Mouse (Mus musculus) gastrocnemius, postnatal 10 days (tissue): ENCODE results near the gene Cmss1. TPM values are rescaled to one million over a fixed set of nuclear protein-coding genes. Genes with fewer than 3 reads are reported as not detected.

ENCODE experiments used
- DNase-seq: peaks from one replicate; pipeline ENCODE4 v3.0.0; 2021; ENCODE audit warnings: mixed read lengths
- total RNA-seq, 2 experiments: library from RNA; stranded (reverse); gene quantifications; 2 replicates each; pipeline ENCODE4 v1.2.3; 2021

Cmss1 gene
- total RNA-seq, 2 experiments from 2014 or later: 22.1 to 25.5 TPM

DNA sequence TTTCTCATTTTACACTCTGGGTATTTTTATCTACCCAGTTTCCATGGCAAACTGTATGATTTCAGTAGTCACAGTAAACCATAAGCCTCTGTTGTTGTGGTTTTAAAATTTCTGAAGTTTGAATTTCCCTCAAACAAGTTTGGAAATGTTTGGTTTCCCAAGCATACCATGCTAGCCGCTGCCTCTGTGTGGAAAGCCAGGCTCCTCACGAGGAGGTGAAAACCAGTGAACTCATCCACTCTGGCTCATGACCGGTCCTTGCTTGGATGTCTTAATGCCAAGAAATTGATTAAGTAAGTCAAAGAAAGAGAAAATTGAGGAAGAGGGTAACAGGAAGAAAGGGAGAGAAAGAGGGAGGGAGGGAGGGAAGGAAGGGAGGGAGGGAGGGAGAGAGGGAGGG is 48.4 kb downstream of the Cmss1 start:
- DNase-seq: no peak

DNA sequence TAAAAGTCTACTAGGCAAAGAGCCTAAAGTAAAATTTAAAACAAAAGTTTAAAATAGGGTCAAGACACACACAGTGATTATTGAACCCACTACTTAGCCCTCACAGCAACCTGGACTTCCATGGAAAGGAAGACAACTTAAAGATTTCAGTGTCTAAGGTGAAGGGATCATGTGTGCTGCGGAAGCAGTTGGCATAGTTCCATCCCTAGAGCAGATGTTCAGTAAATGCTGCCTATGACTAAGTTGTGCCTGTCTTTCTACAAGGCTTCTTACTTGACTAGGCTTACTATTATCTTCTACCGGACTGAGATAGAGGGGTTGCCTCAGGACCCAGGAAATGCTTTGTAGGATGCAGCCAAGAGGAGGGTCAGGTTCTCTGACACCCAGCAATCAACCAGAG is 50.4 kb downstream of the Cmss1 start:
- no peak for DNase-seq

DNA sequence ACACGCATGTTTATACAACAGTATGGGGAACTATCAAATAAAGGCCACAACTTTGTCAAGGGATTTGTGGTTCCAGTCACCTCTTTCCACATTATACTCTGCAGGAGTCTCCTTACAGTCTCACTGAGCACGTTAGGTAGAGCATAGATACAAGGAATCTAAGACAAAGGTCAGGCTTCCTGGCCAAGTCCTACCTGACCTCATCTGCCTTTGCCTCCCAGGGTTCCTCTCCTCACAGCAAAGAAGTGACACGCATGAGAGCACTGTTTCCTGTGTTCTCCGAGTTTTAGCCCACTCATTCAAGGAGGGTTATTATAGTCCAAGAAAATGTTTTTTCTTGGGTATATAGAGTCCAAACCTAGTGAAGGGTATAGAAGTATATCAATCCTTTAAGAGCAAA is 51.0 kb downstream of the Cmss1 start:
- no peak for DNase-seq

DNA sequence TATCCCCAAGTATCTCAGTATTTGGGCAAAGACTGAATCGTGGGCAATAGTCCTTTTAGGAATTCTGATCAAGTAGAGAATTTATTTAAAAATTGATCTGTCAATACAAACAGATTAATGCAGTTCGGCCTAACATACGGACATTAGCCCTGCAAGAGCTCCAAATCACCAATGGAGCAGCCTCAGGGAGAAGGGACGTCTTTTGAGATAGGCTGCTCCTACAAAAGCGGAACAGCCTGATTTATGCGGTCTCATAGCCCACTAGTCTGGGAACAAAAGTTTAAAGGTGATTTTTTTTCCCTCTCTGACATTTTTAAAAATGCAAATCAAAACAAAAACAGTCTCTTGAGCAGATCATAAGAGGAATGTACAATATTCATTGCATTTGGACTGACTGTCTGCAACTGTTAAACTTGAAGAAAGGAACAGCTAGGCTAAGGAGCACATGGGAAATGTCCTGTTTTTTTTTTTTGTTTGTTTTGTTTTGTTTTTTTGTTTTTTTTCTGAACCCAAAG is 51.7 kb downstream of the Cmss1 start:
- no peak for DNase-seq

DNA sequence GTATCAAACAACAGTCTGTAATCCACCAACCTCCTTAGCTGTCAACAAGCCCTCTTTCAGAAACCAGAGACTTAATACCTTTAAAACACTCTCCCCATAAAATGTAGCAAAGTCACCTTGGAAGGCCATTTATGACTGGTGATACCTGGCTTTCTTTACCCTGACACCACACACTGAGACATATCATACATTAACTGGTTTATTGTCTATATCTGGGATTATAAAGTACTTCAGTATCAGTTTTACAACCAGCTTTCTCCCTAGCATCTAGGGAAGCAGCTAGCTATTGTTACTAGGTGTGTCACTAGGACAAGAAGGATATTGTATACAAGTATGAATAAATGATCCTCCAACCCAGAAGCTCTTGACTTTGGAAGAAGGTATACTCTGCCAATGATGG is 53.4 kb downstream of the Cmss1 start:
- no peak for DNase-seq

DNA sequence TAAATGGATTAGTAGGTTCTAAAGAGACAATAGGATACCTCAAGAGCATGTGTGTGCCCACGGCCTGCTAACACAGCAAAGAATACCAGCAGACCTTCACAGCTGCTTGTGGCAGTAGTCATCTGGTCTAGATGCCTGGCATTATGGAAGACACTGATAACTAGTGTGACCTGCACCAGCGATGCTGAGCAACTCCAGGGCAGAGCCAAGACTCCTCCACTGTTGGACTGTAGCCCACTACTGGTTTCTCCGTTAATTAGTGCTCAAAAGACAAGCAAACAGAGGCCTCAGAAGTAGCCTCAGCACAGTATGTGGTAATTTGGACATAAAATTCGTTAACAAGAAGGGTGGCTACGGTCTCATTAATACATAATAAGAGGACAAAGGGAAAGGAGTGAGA is 54.0 kb downstream of the Cmss1 start:
- no peak for DNase-seq

DNA sequence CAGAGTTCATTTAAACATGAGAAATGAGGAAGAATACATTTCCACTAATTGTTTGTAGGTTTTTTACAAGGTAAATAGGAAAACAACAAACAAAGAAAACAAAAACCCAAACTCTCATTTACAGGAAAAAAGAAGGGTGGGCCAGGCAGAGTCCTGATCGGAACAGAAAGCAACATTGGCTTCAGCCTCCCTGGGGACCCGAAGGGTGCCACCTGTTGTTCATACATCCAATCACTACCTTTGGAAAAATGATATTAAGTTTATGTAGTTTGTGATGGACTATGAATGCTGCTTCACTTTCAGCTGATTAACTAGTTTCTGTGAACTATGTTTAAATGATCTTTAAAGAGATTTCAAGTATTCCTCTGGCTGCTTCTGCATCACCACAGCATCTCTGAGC is 55.0 kb downstream of the Cmss1 start:
- DNase-seq: no peak

DNA sequence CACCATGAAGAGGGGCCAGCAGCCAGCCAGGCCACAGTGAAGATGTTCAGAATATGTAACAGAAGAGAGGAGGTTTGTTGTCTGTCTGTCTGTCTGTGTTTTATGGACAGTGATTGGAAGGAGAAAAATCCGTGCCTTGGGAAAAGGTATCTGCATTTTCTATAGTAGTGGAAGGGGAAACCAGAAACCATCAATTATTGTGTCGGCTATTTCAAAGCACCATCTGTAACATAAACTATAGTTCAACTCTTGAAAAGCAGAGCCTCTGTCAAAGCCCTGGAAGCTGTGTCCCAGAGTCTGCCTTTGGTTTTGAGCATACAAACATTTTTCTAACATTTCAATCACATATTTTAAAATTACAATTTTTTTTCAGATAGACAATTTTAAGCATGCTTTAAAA is 55.8 kb downstream of the Cmss1 start:
- DNase-seq: no peak

DNA sequence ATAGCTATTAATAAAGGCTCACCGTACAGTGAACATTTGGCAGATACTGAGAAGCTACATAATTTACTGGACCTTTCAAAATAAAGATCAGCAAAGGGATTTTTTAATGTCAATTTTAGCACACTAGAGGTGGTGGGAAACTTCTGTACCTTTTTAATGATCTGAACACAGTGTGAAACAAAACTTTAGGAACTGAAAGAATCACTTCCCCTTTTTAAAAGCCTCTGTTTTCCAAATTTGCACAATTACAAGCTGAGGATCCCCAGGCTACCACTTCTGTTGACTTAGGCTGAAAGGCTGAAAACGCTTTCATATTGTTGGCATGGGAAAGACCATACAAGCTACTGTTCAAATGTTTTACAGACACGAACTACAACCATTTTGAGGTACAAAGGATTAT is 56.6 kb downstream of the Cmss1 start:
- DNase-seq: no peak

DNA sequence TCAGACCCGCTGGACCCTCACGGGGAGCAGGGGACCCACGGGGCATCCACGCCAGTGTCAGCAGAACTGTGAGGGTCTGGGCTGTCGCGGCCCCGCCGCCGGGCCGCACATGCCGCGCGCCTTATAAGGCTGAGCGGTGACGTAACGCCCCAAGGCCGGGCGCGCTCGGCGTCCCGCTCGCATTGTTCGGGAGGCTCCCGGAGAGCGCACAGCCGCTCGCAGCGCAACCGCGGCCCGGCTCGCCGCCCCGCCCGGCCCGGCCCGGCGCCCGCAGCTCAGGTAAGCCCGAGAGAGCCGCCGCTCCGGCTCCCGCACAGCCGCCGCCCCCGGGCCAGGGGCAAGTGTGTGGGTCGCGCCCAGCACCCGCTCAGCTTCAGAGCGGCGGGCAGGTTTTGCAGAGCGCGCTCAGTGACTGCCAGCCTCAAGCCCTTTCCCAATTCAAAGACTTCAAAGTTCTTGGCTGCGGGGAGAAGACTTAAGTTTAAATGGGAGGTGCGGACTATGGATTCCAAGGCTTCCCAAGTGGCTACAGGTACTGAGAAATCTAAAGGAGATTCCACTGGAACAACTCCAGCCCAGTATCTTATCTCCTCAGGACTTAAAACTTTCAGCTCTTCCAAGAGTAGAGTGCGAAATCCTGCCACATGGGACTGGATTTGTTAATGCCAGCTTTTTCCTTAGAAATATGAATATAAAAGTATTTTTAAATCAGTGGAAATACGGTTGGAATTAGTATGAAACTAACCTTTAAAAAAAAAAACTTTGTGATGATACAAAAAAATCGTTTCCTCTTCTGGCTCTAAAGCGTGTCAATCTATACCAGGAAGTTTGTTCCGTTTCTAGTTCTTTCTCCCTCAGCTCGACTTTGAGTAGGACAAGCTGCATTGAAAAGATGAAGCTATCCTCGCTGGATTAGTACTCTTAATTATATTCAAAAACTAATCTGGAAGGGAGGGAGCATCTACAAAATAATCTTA is 57.3 kb downstream of the Cmss1 start:
- peak; percentile 82 for DNase-seq

DNA sequence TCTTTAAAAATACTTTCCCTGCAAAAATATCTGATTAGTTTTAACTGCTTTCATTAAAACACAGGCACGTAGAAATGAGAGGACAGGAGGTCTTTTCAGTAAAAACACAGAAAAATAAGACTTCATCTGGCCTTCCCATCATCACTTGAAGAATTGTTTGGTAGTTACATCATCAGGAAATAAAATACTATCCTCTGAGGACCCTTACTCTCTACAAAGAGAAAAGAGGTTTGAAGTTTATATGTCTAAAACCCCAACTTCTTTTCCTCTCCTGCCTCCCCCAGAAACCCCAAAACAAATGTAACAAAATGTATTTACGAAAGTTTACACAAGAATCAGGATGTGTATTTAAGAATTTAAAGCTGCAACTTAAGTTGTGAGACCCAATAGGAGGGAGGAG is 58.1 kb downstream of the Cmss1 start:
- no peak for DNase-seq

DNA sequence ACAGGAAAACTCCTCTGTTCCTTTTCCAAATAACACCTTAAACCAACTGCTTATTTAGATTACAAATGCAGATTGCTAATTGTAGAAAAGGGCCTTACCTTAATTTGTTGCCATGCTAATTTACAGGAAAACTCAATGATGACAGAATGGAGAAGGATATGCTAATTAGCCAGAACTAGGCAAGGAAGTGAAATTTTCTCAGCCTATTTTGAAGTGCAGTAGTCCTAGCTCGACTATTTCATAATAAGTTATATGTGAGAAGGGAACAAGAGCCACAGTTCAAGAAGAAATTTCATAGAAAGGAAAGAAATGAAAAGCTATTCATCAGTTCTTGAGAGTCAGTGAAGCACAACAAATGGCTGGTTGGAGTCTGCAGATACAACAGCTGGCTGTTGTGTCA is 60.3 kb downstream of the Cmss1 start:
- DNase-seq: no peak

DNA sequence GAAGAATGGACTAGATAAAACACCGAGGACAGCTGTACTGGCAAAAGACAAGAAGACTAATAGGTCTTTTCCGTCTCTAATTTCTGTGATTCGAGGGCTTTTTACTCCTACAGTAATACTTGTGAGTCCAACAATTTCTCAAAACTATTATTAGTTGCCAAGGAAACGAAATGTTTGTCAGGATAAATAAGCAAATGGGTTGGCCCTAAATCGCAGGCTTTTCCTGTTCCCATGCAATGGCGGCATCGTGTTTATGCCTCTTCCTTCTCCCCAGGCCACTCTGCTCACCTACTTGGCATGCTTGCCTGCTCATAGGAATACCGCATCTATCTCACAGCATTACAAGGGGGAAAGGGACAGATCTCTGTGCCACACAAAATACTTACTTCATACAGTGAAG is 62.2 kb downstream of the Cmss1 start:
- DNase-seq: no peak

DNA sequence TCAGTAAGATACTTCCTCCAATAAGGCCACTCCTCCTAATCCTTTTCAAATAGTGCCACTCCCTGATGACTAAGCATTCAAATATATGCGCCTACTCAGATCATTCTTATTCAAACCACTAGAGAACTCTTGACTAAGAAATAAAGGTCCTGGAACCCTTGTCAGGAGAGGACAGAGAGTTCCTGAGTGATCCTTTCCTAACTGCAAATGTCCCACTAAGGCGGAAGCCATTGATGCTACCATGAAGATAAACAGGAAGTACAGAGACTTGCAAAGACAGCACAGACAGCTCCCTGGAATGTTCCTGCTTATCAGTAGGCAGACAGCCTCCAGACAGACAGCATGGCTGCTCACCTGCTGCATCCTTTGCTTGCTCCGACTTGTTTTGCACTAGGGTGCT is 63.4 kb downstream of the Cmss1 start:
- no peak for DNase-seq

DNA sequence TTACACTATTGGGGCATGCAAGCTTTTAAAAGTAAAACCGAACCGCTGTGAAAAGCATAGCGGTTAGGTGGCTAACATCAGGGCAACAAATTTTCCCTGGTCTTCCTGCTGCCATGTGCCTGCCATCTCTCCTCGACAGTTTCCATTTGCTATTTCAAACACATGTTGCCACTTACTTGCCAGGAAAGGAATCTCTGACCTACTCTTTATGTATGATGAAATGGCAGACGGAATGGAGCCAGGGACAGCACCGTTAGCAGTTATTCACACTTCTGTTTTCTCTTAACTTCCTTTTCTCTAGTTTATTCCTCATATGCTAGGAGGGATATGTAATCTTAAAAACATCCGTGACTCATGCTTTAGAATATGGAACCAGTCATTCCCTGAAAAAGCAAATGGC is 70.2 kb downstream of the Cmss1 start:
- DNase-seq: no peak

DNA sequence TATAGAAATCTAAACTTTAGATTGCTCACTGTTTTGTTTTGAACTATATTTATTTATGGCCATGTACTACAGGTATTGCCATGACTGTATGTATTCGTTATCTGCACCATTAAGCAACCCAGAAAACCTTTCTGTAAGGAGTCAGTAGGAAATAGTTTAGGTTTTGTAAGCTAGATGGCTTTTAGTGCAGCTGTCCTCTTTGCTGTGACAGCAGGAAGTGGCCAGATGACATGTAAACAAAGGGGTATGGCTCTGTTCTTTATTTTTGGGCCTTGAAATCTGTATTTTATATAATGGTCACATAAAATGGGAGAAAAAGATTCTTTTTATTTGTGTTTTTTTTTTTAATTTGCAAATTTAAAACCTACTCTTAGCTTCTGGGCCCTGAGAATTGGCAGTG is 71.9 kb downstream of the Cmss1 start:
- no peak for DNase-seq

DNA sequence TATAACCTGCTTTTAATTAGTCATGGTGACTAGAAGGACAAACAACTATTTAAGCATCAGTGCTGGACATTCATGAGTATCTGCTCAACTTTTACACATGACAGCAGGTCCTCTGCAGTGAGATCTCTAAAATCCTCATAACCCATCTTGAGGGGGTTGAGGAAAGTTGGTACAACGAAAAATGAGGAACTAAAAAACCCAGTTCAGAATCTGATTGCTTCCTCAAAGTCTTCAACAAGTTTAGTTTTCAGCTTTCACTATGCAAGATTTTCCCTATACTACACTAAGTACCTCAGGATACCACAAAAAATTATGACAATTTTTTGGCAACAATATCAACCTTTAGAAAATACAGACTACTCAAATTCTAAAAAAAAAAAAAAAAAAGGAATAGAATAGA is 72.3 kb downstream of the Cmss1 start:
- no peak for DNase-seq

DNA sequence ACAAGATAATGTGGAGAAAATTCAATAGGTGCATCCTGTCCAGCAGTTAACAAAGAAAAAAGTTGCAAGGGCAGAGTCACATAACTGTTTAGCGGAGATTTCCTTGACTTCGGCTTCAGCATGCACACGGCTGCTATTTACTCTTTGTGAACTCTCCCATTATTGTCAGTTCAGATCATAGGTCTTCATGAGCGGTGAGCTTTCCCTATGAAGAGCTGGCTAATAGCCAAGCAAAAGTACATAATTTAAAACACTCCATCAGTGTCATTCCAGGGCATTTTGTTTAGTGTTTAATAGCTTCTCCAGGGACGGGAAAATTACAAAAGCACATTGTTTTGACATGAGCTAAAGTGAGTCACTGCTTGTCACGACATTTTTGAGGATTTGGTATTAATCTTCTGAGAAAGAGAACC is 74.6 kb downstream of the Cmss1 start:
- no peak for DNase-seq

DNA sequence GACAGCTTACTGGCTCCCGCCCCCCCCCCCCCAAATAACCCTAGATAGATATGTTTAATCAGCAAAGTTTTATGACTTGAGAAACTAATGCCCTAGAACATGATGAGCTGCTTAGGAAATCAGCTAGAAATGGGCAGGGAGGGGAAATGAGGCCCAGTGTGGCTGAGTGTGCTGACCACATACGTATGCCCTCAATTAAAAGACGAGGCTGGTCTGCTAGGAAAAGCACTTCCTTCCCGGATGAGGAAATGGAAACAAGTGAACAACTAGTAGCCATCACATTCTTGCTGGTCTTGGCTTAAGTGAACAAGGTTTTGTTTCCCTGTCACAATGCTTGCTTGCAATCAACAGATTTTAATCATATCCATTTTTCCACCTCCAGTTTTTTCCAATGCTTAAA is 76.1 kb downstream of the Cmss1 start:
- no peak for DNase-seq

DNA sequence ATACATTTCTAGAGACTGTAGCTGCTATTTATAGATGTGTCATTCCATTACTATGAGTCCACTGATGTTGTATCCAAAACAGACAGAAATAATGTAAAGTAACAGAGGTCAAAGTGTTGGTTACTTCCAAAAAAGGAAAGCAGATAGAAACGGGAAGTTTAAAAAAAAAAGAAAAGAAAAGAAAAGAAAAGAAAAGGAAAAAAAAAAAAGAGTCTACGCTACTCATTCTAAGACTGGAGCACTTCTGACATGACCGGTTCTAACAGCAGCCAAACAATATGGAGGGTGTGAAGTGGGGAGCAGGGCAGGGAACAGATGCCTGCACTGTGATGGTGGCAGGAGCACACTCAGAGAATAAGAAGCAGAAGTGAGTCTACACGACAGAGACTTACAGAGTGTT is 78.2 kb downstream of the Cmss1 start:
- no peak for DNase-seq

DNA sequence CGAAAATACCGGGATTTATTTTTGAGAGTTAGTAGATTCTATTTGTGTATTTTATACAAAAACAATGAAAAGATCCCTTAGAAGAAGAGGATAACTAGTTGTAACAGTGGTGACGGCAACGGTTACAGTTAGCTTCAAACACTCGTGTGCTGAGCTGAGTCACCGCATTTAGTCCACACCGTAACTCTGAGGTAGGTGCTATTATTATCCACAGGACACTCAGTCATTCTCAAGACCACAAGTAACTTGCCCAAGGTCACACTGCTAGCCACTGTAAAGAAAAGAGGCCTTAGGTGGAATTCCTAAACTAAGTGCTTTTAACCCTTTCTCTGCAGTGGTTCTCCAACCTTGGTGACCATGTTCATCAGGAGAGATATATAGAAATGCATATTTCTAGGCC is 79.8 kb downstream of the Cmss1 start:
- no peak for DNase-seq

DNA sequence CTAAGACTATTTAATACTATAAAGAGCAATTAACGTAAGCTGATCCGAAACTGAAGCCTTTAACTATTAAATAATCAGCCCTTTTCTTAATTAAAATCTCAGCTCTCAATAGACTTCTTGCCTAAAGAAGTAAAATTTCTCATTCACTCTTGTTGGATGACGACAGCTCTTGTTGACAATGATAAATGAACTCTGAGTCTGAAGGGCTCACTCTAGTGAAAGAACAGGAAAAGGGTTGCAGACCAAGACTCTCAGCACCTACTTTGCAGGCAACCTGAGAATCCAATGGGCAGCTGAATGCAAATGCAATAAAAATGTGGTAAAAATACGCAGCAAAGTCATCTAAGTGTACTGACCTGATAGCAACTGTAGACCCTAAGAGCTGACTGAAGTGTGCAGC is 81.2 kb downstream of the Cmss1 start:
- DNase-seq: no peak

DNA sequence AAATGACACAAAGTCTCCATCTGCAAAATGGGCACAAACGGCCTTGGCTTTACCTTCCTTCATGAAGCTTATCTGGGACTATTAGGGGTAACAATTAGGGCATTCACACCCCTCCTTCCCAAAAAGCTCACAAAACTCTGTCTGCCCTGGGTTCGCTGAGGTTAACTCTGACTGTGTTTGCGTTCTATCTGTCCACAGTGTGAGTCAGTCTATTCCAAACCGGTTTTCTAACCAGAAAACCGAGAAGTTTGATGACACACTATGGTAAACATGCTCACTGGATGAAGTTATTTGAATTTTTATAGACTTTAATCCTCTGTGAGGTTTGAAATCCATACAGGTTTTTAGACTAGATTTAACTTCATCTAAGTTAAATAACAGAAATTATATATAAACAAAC is 81.6 kb downstream of the Cmss1 start:
- DNase-seq: no peak

DNA sequence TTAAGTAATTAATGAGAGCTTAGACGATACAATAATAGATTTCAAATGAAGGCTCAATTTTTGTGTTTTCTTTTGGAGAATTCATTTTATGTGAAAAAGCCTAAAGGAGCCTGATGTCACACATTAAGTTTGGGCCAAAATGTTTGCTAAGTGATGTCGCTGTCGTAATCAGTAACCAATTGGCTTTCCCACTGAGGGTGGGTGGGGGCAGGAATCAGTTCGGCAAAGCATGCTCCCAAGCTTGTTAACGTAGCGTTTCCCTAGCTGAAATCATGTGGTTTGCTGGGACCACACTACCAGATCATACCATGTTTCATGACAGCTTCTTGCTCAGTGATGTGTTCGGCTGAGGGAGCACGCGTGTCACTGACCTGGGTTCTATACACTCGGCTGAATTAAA is 91.0 kb downstream of the Cmss1 start:
- DNase-seq: no peak
